Mouse (Mus musculus): ENCODE results near the gene Mrpl18. TPM values are rescaled to one million over a fixed set of nuclear protein-coding genes. Genes with fewer than 3 reads are reported as not detected.
"Not testable (repeated sequence)": the region's sequence is repeated elsewhere in the genome, so short reads cannot be mapped to it uniquely, and the experiment has no call there.

Mrpl18 gene
- polyA plus RNA-seq, 1 experiment, result 58.2 TPM

- no peak for TF ChIP-seq CTCF (IDR thresholded peaks at IDR 0.05; ENCODE audit: borderline replicate concordance, extremely low read depth, insufficient read depth, insufficient read length)
- no peak for TF ChIP-seq POLR2A (IDR thresholded peaks at IDR 0.05; ENCODE audit: borderline replicate concordance, extremely low read depth, insufficient read depth, insufficient read length, poor library complexity, severe bottlenecking)
- peak; percentile 72 for DNase-seq (ENCODE audit: low read depth)
Measured at GRCm38 (mm10) chr17:12938077-12938476, 21.9 kb upstream of the Mrpl18 start.

DNA sequence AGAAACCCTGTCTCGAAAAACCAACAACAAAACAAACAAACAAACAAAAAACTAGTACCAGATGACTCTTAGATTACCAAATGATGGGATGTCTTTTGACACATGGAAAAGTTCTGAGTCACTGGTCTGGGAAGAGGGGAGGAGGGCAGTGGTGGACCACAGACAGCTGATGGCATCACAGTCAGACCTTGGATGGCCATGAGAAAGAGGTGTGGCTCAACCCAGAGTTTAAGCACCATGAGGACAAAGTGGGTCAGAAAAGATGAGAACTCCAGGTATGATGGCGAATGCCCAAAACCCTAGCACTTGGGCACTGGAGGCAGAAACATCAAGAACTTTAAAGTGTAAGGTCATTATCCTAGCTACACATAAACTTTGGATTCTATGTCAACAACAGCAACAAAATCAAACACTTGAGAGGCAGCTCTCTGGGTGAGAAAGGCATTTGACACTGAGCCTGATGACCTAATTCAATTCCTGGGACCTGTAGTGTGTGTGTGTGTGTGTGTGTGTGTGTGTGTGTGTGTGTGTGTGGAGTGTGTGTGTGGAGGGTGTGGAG lies 21.3 kb upstream of the Mrpl18 start:
- no peak for DNase-seq (ENCODE audit: low read depth)
- TF ChIP-seq CTCF (IDR thresholded peaks at IDR 0.05; ENCODE audit: borderline replicate concordance, extremely low read depth, insufficient read depth, insufficient read length) (no peak), POLR2A (IDR thresholded peaks at IDR 0.05; ENCODE audit: borderline replicate concordance, extremely low read depth, insufficient read depth, insufficient read length, poor library complexity, severe bottlenecking) (no peak)

DNA sequence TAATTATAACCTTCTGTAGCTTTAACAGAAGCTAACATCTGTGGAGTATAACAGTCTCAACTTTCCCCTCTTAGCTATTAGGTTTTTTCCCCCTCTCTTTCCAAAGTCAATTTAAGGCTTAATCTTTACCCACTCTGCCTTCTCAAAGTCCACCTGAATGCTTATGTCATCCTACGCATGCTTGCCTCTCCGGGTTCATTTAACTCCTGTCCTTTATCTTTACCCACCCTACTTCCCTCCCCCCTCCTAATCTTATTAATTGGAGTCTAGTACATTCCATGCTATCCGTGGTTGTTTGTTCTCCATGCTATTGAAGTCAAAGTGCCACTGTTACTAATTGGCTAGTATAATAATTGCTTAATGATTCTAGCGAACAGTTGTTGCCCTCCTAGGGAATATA lies 19.6 kb upstream of the Mrpl18 start:
- no peak for TF ChIP-seq POLR2A (IDR thresholded peaks at IDR 0.05; ENCODE audit: borderline replicate concordance, extremely low read depth, insufficient read depth, insufficient read length, poor library complexity, severe bottlenecking)
- TF ChIP-seq CTCF (IDR thresholded peaks at IDR 0.05; ENCODE audit: borderline replicate concordance, extremely low read depth, insufficient read depth, insufficient read length), result no peak

DNA sequence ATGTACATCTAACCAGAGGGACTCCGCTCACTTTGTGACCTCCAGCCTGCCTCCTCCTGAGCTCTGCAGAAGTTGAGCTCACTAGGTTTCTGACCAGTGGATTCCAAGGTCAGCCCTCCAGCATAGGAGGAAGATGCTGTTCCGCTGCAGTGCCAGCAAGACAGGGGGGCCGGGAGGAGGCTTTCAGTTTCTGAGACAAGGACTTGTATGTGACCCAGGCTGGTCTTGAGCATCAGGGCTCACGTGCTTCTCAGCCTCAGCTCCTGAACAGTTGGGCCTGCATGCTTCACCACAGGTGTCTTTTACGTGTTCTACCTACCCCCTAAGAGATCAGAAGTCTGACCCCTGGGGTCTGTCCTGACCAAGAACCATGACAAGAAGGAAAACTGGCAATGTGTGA lies 15.4 kb upstream of the Mrpl18 start:
- DNase-seq (ENCODE audit: low read depth), result not testable (repeated sequence)

More for the DNA sequence above, 19.6 kb upstream of the Mrpl18 start:
- DNase-seq (ENCODE audit: low read depth), result peak; percentile 17

- DNase-seq (ENCODE audit: low read depth), result no peak
- TF ChIP-seq POLR2A (IDR thresholded peaks at IDR 0.05; ENCODE audit: borderline replicate concordance, extremely low read depth, insufficient read depth, insufficient read length, poor library complexity, severe bottlenecking), result no peak
- no peak for TF ChIP-seq CTCF (IDR thresholded peaks at IDR 0.05; ENCODE audit: borderline replicate concordance, extremely low read depth, insufficient read depth, insufficient read length)
Measured at GRCm38 (mm10) chr17:12925703-12926180, 9.6 kb upstream of the Mrpl18 start.

DNA sequence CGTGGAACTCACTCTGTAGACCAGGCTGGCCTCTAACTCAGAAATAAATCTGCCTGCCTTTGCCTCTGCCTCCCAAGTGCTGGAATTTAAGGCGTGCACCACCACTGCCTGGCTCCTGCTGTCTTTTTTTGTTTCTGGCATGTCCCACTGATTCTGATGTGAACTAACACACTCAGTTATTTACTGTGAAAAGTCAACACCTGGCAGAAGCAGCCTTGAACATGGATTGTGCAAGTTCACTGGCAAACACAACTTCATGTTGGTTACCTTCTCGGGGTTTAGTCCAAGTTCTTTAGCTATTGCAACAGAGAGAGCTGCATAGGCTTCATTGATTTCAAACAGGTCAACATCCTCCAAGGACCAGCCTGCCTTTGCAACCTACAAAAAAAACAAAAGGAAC lies 8.9 kb upstream of the Mrpl18 start:
- DNase-seq (ENCODE audit: low read depth), result no peak
- TF ChIP-seq CTCF (IDR thresholded peaks at IDR 0.05; ENCODE audit: borderline replicate concordance, extremely low read depth, insufficient read depth, insufficient read length) (no peak), POLR2A (IDR thresholded peaks at IDR 0.05; ENCODE audit: borderline replicate concordance, extremely low read depth, insufficient read depth, insufficient read length, poor library complexity, severe bottlenecking) (no peak)

GRCm38 (mm10) chr17:12921073-12921472 lies 4.9 kb upstream of the Mrpl18 start:
- DNase-seq (ENCODE audit: low read depth), result no peak
- TF ChIP-seq POLR2A (IDR thresholded peaks at IDR 0.05; ENCODE audit: borderline replicate concordance, extremely low read depth, insufficient read depth, insufficient read length, poor library complexity, severe bottlenecking), result no peak
- no peak for TF ChIP-seq CTCF (IDR thresholded peaks at IDR 0.05; ENCODE audit: borderline replicate concordance, extremely low read depth, insufficient read depth, insufficient read length)

DNA sequence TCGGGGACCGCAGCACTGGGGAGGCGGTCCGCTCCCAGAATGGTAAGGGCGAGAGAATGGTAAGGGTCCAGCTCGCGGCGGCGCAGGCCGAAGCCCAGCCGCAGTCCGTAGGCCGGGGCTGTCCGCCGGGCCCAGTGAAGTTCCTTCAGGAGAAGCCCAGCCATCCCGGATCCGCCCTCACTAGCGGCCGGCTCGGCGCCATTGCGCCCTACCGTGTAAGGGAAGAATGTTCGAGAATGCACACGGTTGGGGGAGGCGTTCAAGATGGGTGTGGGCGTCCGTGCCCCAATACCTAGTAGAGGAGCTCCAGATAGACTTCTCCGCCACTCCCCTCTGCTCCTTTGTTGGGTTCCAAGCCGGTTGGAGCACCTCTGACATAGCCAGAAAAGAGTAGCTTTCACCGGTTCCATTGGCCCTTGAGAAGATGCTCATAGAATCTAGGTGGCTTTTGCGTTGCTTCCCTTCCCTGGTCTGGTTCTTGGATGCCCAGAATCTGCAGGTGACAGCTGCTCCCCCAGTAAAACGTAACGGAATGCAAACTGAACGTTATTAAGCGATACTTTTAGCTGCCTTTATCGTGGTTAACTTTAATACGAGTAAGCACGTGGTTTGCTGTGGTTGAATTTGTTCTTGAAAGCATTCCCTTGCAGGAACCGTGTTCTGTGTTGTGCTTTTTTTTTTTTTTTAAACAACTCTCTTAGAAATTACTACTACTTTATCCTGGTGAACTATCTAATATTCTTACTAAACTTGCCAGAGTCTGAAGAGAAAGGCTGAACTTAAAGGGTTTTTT lies 639 bp upstream of the Mrpl18 start:
- DNase-seq (ENCODE audit: low read depth), result no peak
- TF ChIP-seq POLR2A (IDR thresholded peaks at IDR 0.05; ENCODE audit: borderline replicate concordance, extremely low read depth, insufficient read depth, insufficient read length, poor library complexity, severe bottlenecking) (no peak), CTCF (IDR thresholded peaks at IDR 0.05; ENCODE audit: borderline replicate concordance, extremely low read depth, insufficient read depth, insufficient read length) (no peak)

GRCm38 (mm10) chr17:12915488-12915880 lies 661 bp downstream of the Mrpl18 start, which contains the start of gene Tcp1:
TSS of gene Tcp1 (plus strand) at chr17:12915701.
- TF ChIP-seq CTCF (IDR thresholded peaks at IDR 0.05; ENCODE audit: borderline replicate concordance, extremely low read depth, insufficient read depth, insufficient read length) (no peak), POLR2A (IDR thresholded peaks at IDR 0.05; ENCODE audit: borderline replicate concordance, extremely low read depth, insufficient read depth, insufficient read length, poor library complexity, severe bottlenecking) (no peak)
- DNase-seq (ENCODE audit: low read depth), result no peak

DNA sequence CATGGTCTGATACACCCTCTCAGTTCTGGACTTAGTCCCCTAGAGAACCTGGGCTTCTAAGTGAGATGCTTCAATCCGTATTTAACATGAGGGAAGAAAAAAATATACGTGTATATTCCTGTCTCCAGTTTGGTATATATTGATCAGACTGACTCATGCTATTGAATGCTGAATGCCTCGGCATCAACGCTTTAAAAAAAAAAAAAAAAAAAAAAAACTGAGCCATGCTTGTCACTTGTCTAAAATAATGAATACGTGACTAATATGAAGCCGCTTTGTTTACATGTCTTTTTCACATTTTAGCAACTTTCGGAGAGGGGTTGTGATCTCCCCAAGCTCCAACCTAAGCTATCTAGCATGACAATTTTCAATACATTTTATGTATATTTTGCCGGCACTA lies 5.8 kb downstream of the Mrpl18 start:
- TF ChIP-seq POLR2A (IDR thresholded peaks at IDR 0.05; ENCODE audit: borderline replicate concordance, extremely low read depth, insufficient read depth, insufficient read length, poor library complexity, severe bottlenecking), result no peak
- no peak for TF ChIP-seq CTCF (IDR thresholded peaks at IDR 0.05; ENCODE audit: borderline replicate concordance, extremely low read depth, insufficient read depth, insufficient read length)
- no peak for DNase-seq (ENCODE audit: low read depth)

GRCm38 (mm10) chr17:12909361-12910280 lies 6.5 kb downstream of the Mrpl18 start, which contains the start of gene Pnldc1:
TSS of gene Pnldc1 (minus strand) at chr17:12910230.
- no peak for TF ChIP-seq CTCF (IDR thresholded peaks at IDR 0.05; ENCODE audit: borderline replicate concordance, extremely low read depth, insufficient read depth, insufficient read length)
- TF ChIP-seq POLR2A (IDR thresholded peaks at IDR 0.05; ENCODE audit: borderline replicate concordance, extremely low read depth, insufficient read depth, insufficient read length, poor library complexity, severe bottlenecking), result no peak

More at GRCm38 (mm10) chr17:12909361-12910280, 6.5 kb downstream of the Mrpl18 start, which contains the start of gene Pnldc1:
- no peak for DNase-seq (ENCODE audit: low read depth)

All from brain, embryonic 14.5 days (tissue).